Mouse (Mus musculus) kidney, adult 10 weeks (tissue): Measurements from ENCODE around the gene Ctcfl. TPM values are rescaled to one million over a fixed set of nuclear protein-coding genes. Genes with fewer than 3 reads are reported as not detected.

ENCODE experiments used
- polyA plus RNA-seq: library from polyadenylated mRNA; stranded (reverse); fragments of 350-450 nt; fragmentation: Illumina TruSeq; extraction: RNeasy Lipid Tissue Mini Kit (QIAGEN cat#74804); gene quantifications from one replicate; pipeline ENCODE4 v1.2.3, GENCODE M21; 2014; ENCODE audit warnings: low read depth, low replicate concordance

The Ctcfl gene
- not detected for polyA plus RNA-seq

GRCm38 (mm10) chr2:173119023-173119944 is at the start of gene Ctcfl:
TSS of gene Ctcfl (minus strand) at chr2:173119525.

GRCm38 (mm10) chr2:173152436-173153151 is 33.3 kb upstream of the Ctcfl start, which contains the start of gene Pck1:
TSS of gene Pck1 (plus strand) at chr2:173153048.

Other genes starting within 250 kb of the Ctcfl start
- 4.3 TPM for gene Bmp7, start 179.2 kb downstream of the Ctcfl start, polyA plus RNA-seq
- not detected for gene Spo11, start 141.8 kb downstream of the Ctcfl start, polyA plus RNA-seq
- gene Rae1, start 119.4 kb downstream of the Ctcfl start, polyA plus RNA-seq: 40.3 TPM
- gene Rbm38, start 99.0 kb downstream of the Ctcfl start, polyA plus RNA-seq: not detected
- 989 TPM for gene Pck1, start 33.5 kb upstream of the Ctcfl start, polyA plus RNA-seq
- 1.5 TPM for gene Zbp1, start 99.4 kb upstream of the Ctcfl start, polyA plus RNA-seq
- gene Pmepa1, start 157.0 kb upstream of the Ctcfl start, polyA plus RNA-seq: 10.5 TPM